Mouse (Mus musculus): ENCODE measurements around the gene Arhgap30. TPM values are rescaled to one million over a fixed set of nuclear protein-coding genes. Genes with fewer than 3 reads are reported as not detected.
A peak's percentile ranks its signal among the peaks of the same experiment; 100 is the strongest.

Gene Arhgap30
- polyA plus RNA-seq, 1 experiment from 2014 or later: 1.3 TPM

DNA sequence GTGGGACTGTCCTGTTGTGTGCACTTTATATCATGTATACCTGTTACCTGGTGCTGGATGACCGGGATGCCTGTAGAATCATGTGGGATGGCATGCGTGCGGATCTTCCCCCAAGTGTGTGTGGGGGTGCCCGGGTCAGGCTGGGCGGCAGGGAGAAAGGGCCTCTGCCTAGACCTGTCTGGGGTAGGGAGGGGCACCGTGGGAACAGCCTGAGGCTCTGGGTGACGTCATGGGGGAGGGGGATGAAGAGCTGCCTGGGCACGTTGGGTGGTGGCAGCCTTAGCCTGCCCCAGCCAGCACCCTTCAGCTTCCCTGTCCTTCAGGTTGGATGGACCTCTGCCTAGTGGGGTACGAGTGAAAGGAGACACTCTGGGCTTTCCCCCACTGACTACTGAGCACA lies 4.4 kb upstream of the Arhgap30 start:
- ATAC-seq: no peak
- no peak overlapping the region for H3K4me3 ChIP-seq (ENCODE audit: low read depth, low read length)
- H3K36me3 ChIP-seq (ENCODE audit: control insufficient read depth, insufficient read depth): no peaks in the 10 kb centered on the region
- TF ChIP-seq CTCF (IDR thresholded peaks at IDR 0.05; ENCODE audit: low read depth): no peak
- H3K4me2 ChIP-seq (replicated peaks; ENCODE audit: low read depth): no peak overlapping the region
- WGBS: 64% methylated on average over 9 of the region's 9 CpGs
- H3K27me3 ChIP-seq (replicated peaks; ENCODE audit: control insufficient read depth, insufficient read depth, low read length): peaks cover 5% of the 10 kb centered on the region; the same call in 1 of the 2 replicates
- H3K9me3 ChIP-seq (ENCODE audit: control insufficient read depth): no peaks in the 10 kb centered on the region
- H3K4me1 ChIP-seq (replicated peaks; ENCODE audit: control insufficient read depth, insufficient read depth, low read length): peaks cover 5% of the 10 kb centered on the region; the same call in 1 of the 2 replicates
- H3K27ac ChIP-seq (ENCODE audit: low read depth, low read length): no peak overlapping the region
- H3K9ac ChIP-seq (ENCODE audit: low read depth, low read length): no peak overlapping the region

- TF ChIP-seq CTCF (IDR thresholded peaks at IDR 0.05; ENCODE audit: low read depth): peak; percentile 46; the same call in 1 of the 2 replicates
- WGBS: 69% methylated on average over 9 of the region's 9 CpGs
- H3K27me3 ChIP-seq (replicated peaks; ENCODE audit: control insufficient read depth, insufficient read depth, low read length): peaks cover 5% of the 10 kb centered on the region; the same call in 1 of the 2 replicates
- no peak for ATAC-seq
- H3K4me1 ChIP-seq (replicated peaks; ENCODE audit: control insufficient read depth, insufficient read depth, low read length): 0 out of 2 replicates have a peak, but pooled peaks cover under 1% of the 10 kb centered on the region
- no peak overlapping the region for H3K4me3 ChIP-seq (ENCODE audit: low read depth, low read length)
- no peaks in the 10 kb centered on the region for H3K9me3 ChIP-seq (ENCODE audit: control insufficient read depth)
- H3K9ac ChIP-seq (ENCODE audit: low read depth, low read length): no peak overlapping the region
- H3K36me3 ChIP-seq (ENCODE audit: control insufficient read depth, insufficient read depth): no peaks in the 10 kb centered on the region
- no peak overlapping the region for H3K4me2 ChIP-seq (replicated peaks; ENCODE audit: low read depth)
- H3K27ac ChIP-seq (ENCODE audit: low read depth, low read length): no peak overlapping the region
Measured at GRCm38 (mm10) chr1:171385171-171385570, 3.6 kb upstream of the Arhgap30 start.

DNA sequence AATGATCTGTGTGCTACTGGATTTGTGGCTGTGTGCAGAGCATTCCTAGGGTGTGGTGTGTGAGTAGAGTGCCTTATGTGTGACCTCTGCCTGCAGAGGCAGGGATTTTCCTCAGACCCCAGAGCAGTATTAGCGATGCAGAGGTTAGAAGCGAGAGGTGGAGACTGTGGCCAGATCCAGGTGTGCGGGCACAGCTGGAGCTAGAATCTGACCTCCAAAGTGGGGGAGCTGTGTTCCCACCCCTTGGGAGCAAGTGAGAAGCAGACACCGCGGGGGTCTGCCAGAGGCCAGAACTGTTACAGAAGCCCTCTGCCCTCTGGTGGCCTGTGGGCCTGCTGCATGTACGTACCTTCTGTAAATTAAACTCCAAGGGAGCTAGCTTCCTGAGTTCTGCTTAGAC lies 1.7 kb upstream of the Arhgap30 start:
- Histone ChIP-seq H3K4me2 (replicated peaks; ENCODE audit: low read depth) (no peak overlapping the region), H3K4me1 (replicated peaks; ENCODE audit: control insufficient read depth, insufficient read depth, low read length) (no peaks in the 10 kb centered on the region), H3K9me3 (ENCODE audit: control insufficient read depth) (no peaks in the 10 kb centered on the region), H3K27ac (ENCODE audit: low read depth, low read length) (no peak overlapping the region), H3K4me3 (ENCODE audit: low read depth, low read length) (no peak overlapping the region), H3K9ac (ENCODE audit: low read depth, low read length) (no peak overlapping the region), H3K27me3 (replicated peaks; ENCODE audit: control insufficient read depth, insufficient read depth, low read length) (no peaks in the 10 kb centered on the region), H3K36me3 (ENCODE audit: control insufficient read depth, insufficient read depth) (no peaks in the 10 kb centered on the region)
- WGBS: 42% methylated on average over 6 of the region's 6 CpGs
- peak; percentile 64 for TF ChIP-seq CTCF (IDR thresholded peaks at IDR 0.05; ENCODE audit: low read depth)
- no peak for ATAC-seq

GRCm38 (mm10) chr1:171390101-171390500 lies 1.3 kb downstream of the Arhgap30 start:
- Histone ChIP-seq H3K4me3 (ENCODE audit: low read depth, low read length) (no peak overlapping the region), H3K36me3 (ENCODE audit: control insufficient read depth, insufficient read depth) (no peaks in the 10 kb centered on the region), H3K27me3 (replicated peaks; ENCODE audit: control insufficient read depth, insufficient read depth, low read length) (no peaks in the 10 kb centered on the region), H3K4me2 (replicated peaks; ENCODE audit: low read depth) (no peak overlapping the region), H3K4me1 (replicated peaks; ENCODE audit: control insufficient read depth, insufficient read depth, low read length) (no peaks in the 10 kb centered on the region), H3K9ac (ENCODE audit: low read depth, low read length) (no peak overlapping the region), H3K9me3 (ENCODE audit: control insufficient read depth) (no peaks in the 10 kb centered on the region), H3K27ac (ENCODE audit: low read depth, low read length) (no peak overlapping the region; the same call in 1 of the 2 replicates)
- TF ChIP-seq CTCF (IDR thresholded peaks at IDR 0.05; ENCODE audit: low read depth): no peak
- ATAC-seq: 0 out of 2 replicates have a peak, but pooled peaks have one; percentile 42
- WGBS: 58% methylated on average over 4 of the region's 4 CpGs

GRCm38 (mm10) chr1:171401821-171402220 lies 13.1 kb downstream of the Arhgap30 start:
- no peak for TF ChIP-seq CTCF (IDR thresholded peaks at IDR 0.05; ENCODE audit: low read depth)
- H3K27ac ChIP-seq (ENCODE audit: low read depth, low read length): no peak overlapping the region
- H3K27me3 ChIP-seq (replicated peaks; ENCODE audit: control insufficient read depth, insufficient read depth, low read length): no peaks in the 10 kb centered on the region
- H3K4me1 ChIP-seq (replicated peaks; ENCODE audit: control insufficient read depth, insufficient read depth, low read length): no peaks in the 10 kb centered on the region
- no peak overlapping the region for H3K4me3 ChIP-seq (ENCODE audit: low read depth, low read length)
- no peak overlapping the region for H3K9ac ChIP-seq (ENCODE audit: low read depth, low read length)
- no peaks in the 10 kb centered on the region for H3K36me3 ChIP-seq (ENCODE audit: control insufficient read depth, insufficient read depth)
- ATAC-seq: no peak
- WGBS: 82% methylated on average over 4 of the region's 4 CpGs
- no peaks in the 10 kb centered on the region for H3K9me3 ChIP-seq (ENCODE audit: control insufficient read depth)
- H3K4me2 ChIP-seq (replicated peaks; ENCODE audit: low read depth): no peak overlapping the region

DNA sequence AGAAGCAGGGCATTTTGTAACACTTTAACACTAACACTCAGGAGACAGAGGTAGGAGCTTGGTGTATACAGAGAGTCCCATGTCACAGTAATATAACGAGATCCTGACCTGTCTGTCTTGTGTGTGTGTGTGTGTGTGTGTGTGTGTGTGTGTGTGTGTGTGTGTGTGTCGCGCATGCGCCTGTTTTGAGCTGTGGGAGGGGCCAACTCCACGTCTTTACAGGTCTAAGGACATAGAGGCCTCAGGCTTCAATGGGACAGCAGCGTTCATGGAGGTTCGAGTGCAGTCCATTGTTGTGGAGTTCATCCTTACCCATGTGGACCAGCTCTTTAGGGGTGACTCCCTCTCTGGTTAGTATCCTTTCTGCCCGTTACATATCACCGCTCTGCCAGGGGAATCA lies 14.2 kb downstream of the Arhgap30 start:
- ATAC-seq: no peak
- no peak overlapping the region for H3K4me2 ChIP-seq (replicated peaks; ENCODE audit: low read depth)
- no peaks in the 10 kb centered on the region for H3K36me3 ChIP-seq (ENCODE audit: control insufficient read depth, insufficient read depth)
- no peak for TF ChIP-seq CTCF (IDR thresholded peaks at IDR 0.05; ENCODE audit: low read depth)
- no peak overlapping the region for H3K4me3 ChIP-seq (ENCODE audit: low read depth, low read length)
- WGBS: 87% methylated on average over 9 of the region's 9 CpGs
- no peak overlapping the region for H3K27ac ChIP-seq (ENCODE audit: low read depth, low read length)
- H3K4me1 ChIP-seq (replicated peaks; ENCODE audit: control insufficient read depth, insufficient read depth, low read length): no peaks in the 10 kb centered on the region
- H3K27me3 ChIP-seq (replicated peaks; ENCODE audit: control insufficient read depth, insufficient read depth, low read length): no peaks in the 10 kb centered on the region
- no peaks in the 10 kb centered on the region for H3K9me3 ChIP-seq (ENCODE audit: control insufficient read depth)
- H3K9ac ChIP-seq (ENCODE audit: low read depth, low read length): no peak overlapping the region

- H3K36me3 ChIP-seq (ENCODE audit: control insufficient read depth, insufficient read depth): no peaks in the 10 kb centered on the region
- 0 out of 2 replicates have a peak, but pooled peaks cover 6% of the 10 kb centered on the region for H3K27me3 ChIP-seq (replicated peaks; ENCODE audit: control insufficient read depth, insufficient read depth, low read length)
- no peak overlapping the region for H3K4me3 ChIP-seq (ENCODE audit: low read depth, low read length)
- WGBS: 74% methylated on average over 5 of the region's 5 CpGs
- ATAC-seq: no peak
- H3K9me3 ChIP-seq (ENCODE audit: control insufficient read depth): no peaks in the 10 kb centered on the region
- no peak overlapping the region for H3K4me2 ChIP-seq (replicated peaks; ENCODE audit: low read depth)
- H3K27ac ChIP-seq (ENCODE audit: low read depth, low read length): no peak overlapping the region
- H3K9ac ChIP-seq (ENCODE audit: low read depth, low read length): no peak overlapping the region
- no peaks in the 10 kb centered on the region for H3K4me1 ChIP-seq (replicated peaks; ENCODE audit: control insufficient read depth, insufficient read depth, low read length)
- no peak for TF ChIP-seq CTCF (IDR thresholded peaks at IDR 0.05; ENCODE audit: low read depth)
Measured at GRCm38 (mm10) chr1:171407263-171407662, 18.5 kb downstream of the Arhgap30 start.
